Mouse (Mus musculus) thymus, adult 2 months (tissue): ENCODE results near the gene Zc3h7a. TPM values are rescaled to one million over a fixed set of nuclear protein-coding genes. Genes with fewer than 3 reads are reported as not detected.

ENCODE experiments used
- DNase-seq: peaks from one replicate; pipeline ENCODE4 v3.0.0; 2021
- H3K27ac ChIP-seq: fragments of 200-500 bp; 2 replicates; pipeline ENCODE4 v1.5.1; 2012; ENCODE audit warnings: low read length, control low read depth; ENCODE audit not compliant: control insufficient read depth, insufficient read depth
- H3K27me3 ChIP-seq: fragments of 200-500 bp; 2 replicates; pipeline ENCODE4 v1.6.1; 2012; ENCODE audit warnings: mild to moderate bottlenecking, low read length, moderate library complexity, mixed read lengths; ENCODE audit not compliant: control insufficient read depth, insufficient read depth
- H3K36me3 ChIP-seq: fragments of 200-500 bp; 2 replicates; pipeline ENCODE4 v1.6.1; 2012; ENCODE audit warnings: mild to moderate bottlenecking, low read length, moderate library complexity; ENCODE audit not compliant: control insufficient read depth, insufficient read depth
- H3K4me1 ChIP-seq: fragments of 200-500 bp; replicated peaks from 2 replicates; pipeline ENCODE4 v1.6.1; 2012; ENCODE audit warnings: low read length; ENCODE audit not compliant: control insufficient read depth, insufficient read depth
- H3K4me3 ChIP-seq: fragments of 200-500 bp; 2 replicates; pipeline ENCODE4 v1.5.1; 2012; ENCODE audit warnings: mild to moderate bottlenecking, low read length, control low read depth, moderate library complexity; ENCODE audit not compliant: control insufficient read depth, insufficient read depth
- CTCF ChIP-seq: fragments of 200-500 bp; IDR thresholded peaks from 2 replicates; pipeline ENCODE4 v1.5.1; 2012; ENCODE audit warnings: mild to moderate bottlenecking, control low read depth, low read length, moderate library complexity, borderline replicate concordance; ENCODE audit not compliant: control insufficient read depth, poor library complexity, insufficient read depth; ENCODE audit errors: extremely low read depth
- POLR2A ChIP-seq: fragments of 200-500 bp; IDR thresholded peaks from 2 replicates; pipeline ENCODE4 v1.6.1; 2012; ENCODE audit warnings: mild to moderate bottlenecking, low read length, control low read depth, moderate library complexity; ENCODE audit not compliant: control insufficient read depth, poor library complexity, insufficient read depth; ENCODE audit errors: extremely low read depth
- WGBS: fragments of 180-500 bp; shearing (Covaris S2); methylation state at CpG from one replicate; pipeline ENCODE4 v1.1.7; 2018; 5-methylcytosine and 5-hydroxymethylcytosine counted together
- polyA plus RNA-seq: library from polyadenylated mRNA; depleted of rRNA; stranded (reverse); fragments of >200 nt; gene quantifications from 2 replicates; pipeline ENCODE4 v1.2.3, GENCODE M21; 2012; rRNA removed

Gene Zc3h7a
- 114 and 116 TPM in 2 replicates for polyA plus RNA-seq

DNA sequence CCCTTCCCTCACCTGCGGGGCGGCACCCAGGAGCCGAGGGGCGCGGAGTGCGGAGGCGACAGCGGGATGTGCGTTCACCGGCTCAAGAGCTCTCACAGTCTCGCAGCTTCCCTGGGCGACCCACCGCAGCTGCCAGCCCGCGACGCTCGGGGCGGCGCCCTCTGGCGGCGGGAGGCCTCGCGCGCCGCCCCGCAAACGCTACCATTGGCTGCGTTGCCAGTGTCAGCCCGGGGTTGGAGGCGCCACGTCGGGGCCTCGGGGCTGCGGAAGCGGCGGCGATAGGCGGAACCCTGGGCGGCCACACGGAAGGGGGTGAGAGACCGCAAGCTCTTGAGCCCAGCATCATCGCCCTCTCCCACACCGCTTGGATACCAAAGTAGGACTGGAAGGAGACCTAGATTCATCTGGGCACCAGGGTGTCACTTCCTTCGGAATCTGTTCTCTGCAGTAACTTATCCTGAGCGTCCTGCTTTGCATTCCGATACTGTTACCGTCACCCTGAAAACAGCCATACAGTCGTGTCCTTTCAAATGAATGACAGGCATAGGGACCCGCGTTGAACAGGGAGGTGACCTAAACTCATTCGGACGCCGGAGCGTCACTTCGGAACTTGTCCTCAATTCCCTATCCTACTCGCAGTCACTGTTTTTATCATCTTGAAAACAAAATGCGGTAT lies at the start of gene Zc3h7a:
TSS of gene Zc3h7a (minus strand) at position 186 of the 676 bp plus-strand sequence.
- peak; percentile 73 for TF ChIP-seq POLR2A
- TF ChIP-seq CTCF, result peak; percentile 99
- H3K27me3 ChIP-seq, result no peaks in the 10 kb centered on the region
- under 1% methylated on average over 57 of the region's 57 CpGs for WGBS
- peak within 1 kb of the TSS; percentile 36 for H3K27ac ChIP-seq
- peaks cover 10% of the 10 kb centered on the region for H3K4me1 ChIP-seq
- no peaks in the 10 kb centered on the region for H3K36me3 ChIP-seq
- peak within 1 kb of the TSS; percentile 70 for H3K4me3 ChIP-seq
- peak; percentile 90 for DNase-seq

DNA sequence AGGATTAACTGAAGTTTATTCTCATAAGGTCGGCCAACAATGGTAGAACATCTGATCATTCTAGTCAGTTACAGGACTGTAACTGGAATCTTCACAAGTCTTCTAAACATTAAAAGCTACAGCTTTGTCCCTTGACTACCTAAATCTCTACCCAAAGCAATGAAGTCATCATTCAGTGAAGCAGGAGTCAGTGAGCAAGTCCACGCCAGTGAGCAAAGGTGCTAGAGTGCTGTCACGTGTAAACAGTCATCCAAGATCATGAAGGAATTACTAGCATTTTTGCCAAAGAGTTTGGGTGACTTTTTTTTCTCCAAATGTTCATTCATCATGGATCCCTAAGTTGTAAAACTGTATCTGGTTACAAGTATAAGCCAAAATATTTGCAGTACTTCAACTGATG lies 41.6 kb upstream of the Zc3h7a start:
- WGBS, result 94% methylated on average over 3 of the region's 3 CpGs
- H3K4me1 ChIP-seq, result no peaks in the 10 kb centered on the region
- H3K27ac ChIP-seq, result no peak overlapping the region
- no peak overlapping the region for H3K4me3 ChIP-seq
- no peak for TF ChIP-seq CTCF
- TF ChIP-seq POLR2A, result no peak
- DNase-seq, result no peak
- H3K27me3 ChIP-seq, result no peaks in the 10 kb centered on the region
- peaks cover 35% of the 10 kb centered on the region for H3K36me3 ChIP-seq

- H3K27ac ChIP-seq, result peak overlapping the region; percentile 36; the same call in 1 of the 2 replicates
- H3K4me3 ChIP-seq, result peak overlapping the region; percentile 91
- H3K36me3 ChIP-seq, result peaks cover 26% of the 10 kb centered on the region
- H3K4me1 ChIP-seq, result peaks cover 2% of the 10 kb centered on the region; the same call in 1 of the 2 replicates
- no peaks in the 10 kb centered on the region for H3K27me3 ChIP-seq
- DNase-seq, result no peak
- 3% methylated on average over 24 of the region's 24 CpGs for WGBS
- TF ChIP-seq CTCF, result 0 out of 2 replicates have a peak, but pooled peaks have one; percentile 5
- no peak for TF ChIP-seq POLR2A
These were observed 27.6 kb upstream of the Zc3h7a start for GRCm38 (mm10) chr16:11203600-11204390.

- peak within 1 kb of the TSS; percentile 36; the same call in 1 of the 2 replicates for H3K27ac ChIP-seq
- under 1% methylated on average over 68 of the region's 68 CpGs for WGBS
- H3K4me1 ChIP-seq, result peaks cover 2% of the 10 kb centered on the region; the same call in 1 of the 2 replicates
- TF ChIP-seq POLR2A (peak; percentile 69; the same call in 1 of the 2 replicates), CTCF (peak; percentile 9; the same call in 1 of the 2 replicates)
- no peaks in the 10 kb centered on the region for H3K27me3 ChIP-seq
- peak; percentile 88 for DNase-seq
- H3K4me3 ChIP-seq, result peak within 1 kb of the TSS; percentile 91
- peaks cover 34% of the 10 kb centered on the region for H3K36me3 ChIP-seq
These were observed 26.7 kb upstream of the Zc3h7a start, which contains the start of gene Rsl1d1 for GRCm38 (mm10) chr16:11202571-11203554. TSS of gene Rsl1d1 (minus strand) at chr16:11203331.

DNA sequence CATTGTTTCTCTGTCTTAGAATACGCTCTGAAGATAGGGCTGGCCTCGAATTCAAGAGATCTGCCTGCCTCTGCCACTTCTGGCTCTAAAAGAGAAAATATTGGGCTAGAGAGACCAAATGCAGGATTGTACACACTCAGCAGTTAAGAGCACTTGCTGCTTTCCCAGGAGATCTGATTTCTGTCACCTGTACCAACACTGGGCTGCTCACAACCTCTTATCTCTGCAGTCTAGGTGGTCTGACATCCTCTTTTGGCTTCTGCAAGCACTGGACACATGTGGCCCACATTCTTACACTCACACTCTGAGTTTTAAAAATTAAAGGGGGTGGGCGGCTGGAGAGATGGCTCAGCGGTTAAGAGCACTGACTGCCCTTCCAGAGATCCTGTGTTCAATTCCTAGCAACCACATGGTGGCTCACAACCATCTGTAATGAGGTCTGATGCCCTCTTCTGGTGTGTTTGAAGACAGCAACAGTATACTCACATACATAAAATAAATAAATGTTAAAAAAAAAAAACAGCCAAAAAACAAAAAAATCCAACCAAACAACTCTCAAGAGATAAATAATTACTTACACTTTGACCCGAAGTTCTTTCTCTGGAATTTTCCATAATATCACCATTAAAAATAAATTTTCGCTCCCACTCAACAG lies 25.7 kb upstream of the Zc3h7a start:
- TF ChIP-seq CTCF (no peak), POLR2A (no peak)
- Histone ChIP-seq H3K36me3 (peaks cover 43% of the 10 kb centered on the region), H3K4me1 (peaks cover 2% of the 10 kb centered on the region; the same call in 1 of the 2 replicates), H3K27ac (no peak overlapping the region), H3K27me3 (no peaks in the 10 kb centered on the region), H3K4me3 (no peak overlapping the region)
- no peak for DNase-seq
- WGBS, result 82% methylated on average over 6 of the region's 6 CpGs

GRCm38 (mm10) chr16:11200247-11200646 lies 24.1 kb upstream of the Zc3h7a start:
- WGBS, result 70% methylated on average over 3 of the region's 3 CpGs
- peaks cover 59% of the 10 kb centered on the region for H3K36me3 ChIP-seq
- no peak overlapping the region for H3K27ac ChIP-seq
- DNase-seq, result no peak
- peaks cover 2% of the 10 kb centered on the region; the same call in 1 of the 2 replicates for H3K4me1 ChIP-seq
- no peaks in the 10 kb centered on the region for H3K27me3 ChIP-seq
- H3K4me3 ChIP-seq, result no peak overlapping the region
- no peak for TF ChIP-seq CTCF
- no peak for TF ChIP-seq POLR2A
